Mouse (Mus musculus): ENCODE measurements around the gene Cdkal1.

DNA sequence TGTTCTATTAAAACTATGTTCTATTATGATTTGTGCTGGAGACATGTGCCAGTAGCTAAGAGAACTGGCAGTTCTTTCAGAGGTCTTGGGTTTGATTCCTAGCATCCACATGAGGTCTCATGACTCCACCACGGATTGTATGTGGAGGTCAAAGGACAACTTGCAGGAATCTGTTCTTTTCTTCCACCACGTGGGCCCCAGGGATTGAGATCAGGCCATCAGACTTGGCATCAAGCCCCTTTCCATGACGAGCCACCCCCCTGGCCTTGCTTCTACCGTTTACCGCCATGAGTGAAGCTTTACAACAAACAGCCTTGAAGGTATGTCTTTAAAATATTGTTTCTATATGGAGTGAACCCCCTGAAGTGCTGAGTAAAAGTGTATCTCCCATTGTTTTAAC, 651.6 kb downstream of the Cdkal1 start:
- TF ChIP-seq CTCF (conservative IDR thresholded peaks at IDR 0.05; ENCODE audit: insufficient read depth, insufficient read length, low read depth, low read length) (no peak), POLR2A (IDR thresholded peaks at IDR 0.05; ENCODE audit: low read depth, low read length) (no peak)
